Mouse (Mus musculus): ENCODE data around the gene Zfp706. TPM values are rescaled to one million over a fixed set of nuclear protein-coding genes. Genes with fewer than 3 reads are reported as not detected.
"Not testable (repeated sequence)": the region's sequence is repeated elsewhere in the genome, so short reads cannot be mapped to it uniquely, and the experiment has no call there.

The Zfp706 gene
- polyA plus RNA-seq, 1 experiment from 2014 or later, result 426 TPM

DNA sequence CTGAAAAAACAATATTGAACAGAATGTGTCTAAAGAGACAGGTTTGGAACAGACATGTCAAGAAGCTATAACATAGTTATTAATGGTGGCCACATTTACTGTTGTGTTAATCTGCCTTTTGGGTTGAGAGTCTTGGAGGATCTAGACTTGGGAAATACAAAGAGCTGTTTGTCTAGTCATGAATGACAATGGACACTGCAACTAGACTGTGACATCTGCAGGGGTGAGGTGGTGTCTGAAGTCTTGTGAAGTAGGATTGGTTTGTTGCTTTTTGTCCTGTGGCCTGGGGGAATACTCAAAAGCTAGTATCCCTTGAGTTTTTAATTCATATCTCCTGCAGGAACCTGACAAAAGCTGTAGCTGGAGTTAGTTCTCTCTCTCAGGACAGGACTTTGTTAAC is 973 bp upstream of the Zfp706 start:
- ATAC-seq (ENCODE audit: extremely low read depth, insufficient number of reproducible peaks, low FRiP score, low TSS enrichment), result no peak
- no peak overlapping the region for H3K4me3 ChIP-seq

GRCm38 (mm10) chr15:37007959-37008419 is 416 bp upstream of the Zfp706 start:
- peak overlapping the region; percentile 78 for H3K4me2 ChIP-seq
- peaks cover 12% of the 10 kb centered on the region for H3K36me3 ChIP-seq

More for the DNA sequence above, 973 bp upstream of the Zfp706 start:
- Histone ChIP-seq H3K27ac (replicated peaks) (no peak overlapping the region), H3K27me3 (replicated peaks) (no peaks in the 10 kb centered on the region), H3K36me3 (peaks cover 6% of the 10 kb centered on the region; the same call in 1 of the 2 replicates), H3K9ac (no peak overlapping the region), H3K9me3 (no peaks in the 10 kb centered on the region), H3K4me1 (peaks cover 35% of the 10 kb centered on the region), H3K4me2 (no peak overlapping the region)

GRCm38 (mm10) chr15:37006475-37007164 is 953 bp downstream of the Zfp706 start:
- Histone ChIP-seq H3K27me3 (replicated peaks) (no peaks in the 10 kb centered on the region), H3K9me3 (no peaks in the 10 kb centered on the region), H3K4me2 (peak overlapping the region; percentile 79), H3K4me3 (peak overlapping the region; percentile 99), H3K27ac (replicated peaks) (peak overlapping the region; percentile 98), H3K36me3 (peaks cover 25% of the 10 kb centered on the region), H3K4me1 (peaks cover 39% of the 10 kb centered on the region), H3K9ac (peak overlapping the region; percentile 100)
- no peak; the same call in 1 of the 2 replicates for ATAC-seq (ENCODE audit: extremely low read depth, insufficient number of reproducible peaks, low FRiP score, low TSS enrichment)
- WGBS, result 2% methylated on average over 41 of the region's 48 CpGs

More at GRCm38 (mm10) chr15:37007959-37008419, 416 bp upstream of the Zfp706 start:
- no peaks in the 10 kb centered on the region for H3K9me3 ChIP-seq
- peak overlapping the region; percentile 99 for H3K27ac ChIP-seq (replicated peaks)
- peak overlapping the region; percentile 100 for H3K9ac ChIP-seq
- no peaks in the 10 kb centered on the region for H3K27me3 ChIP-seq (replicated peaks)
- peaks cover 39% of the 10 kb centered on the region for H3K4me1 ChIP-seq
- no peak for ATAC-seq (ENCODE audit: extremely low read depth, insufficient number of reproducible peaks, low FRiP score, low TSS enrichment)
- WGBS, result 18% methylated on average over 8 of the region's 8 CpGs
- peak overlapping the region; percentile 99 for H3K4me3 ChIP-seq

- peak overlapping the region; percentile 79 for H3K4me2 ChIP-seq
- no peaks in the 10 kb centered on the region for H3K9me3 ChIP-seq
- no peaks in the 10 kb centered on the region for H3K27me3 ChIP-seq (replicated peaks)
- no peak for ATAC-seq (ENCODE audit: extremely low read depth, insufficient number of reproducible peaks, low FRiP score, low TSS enrichment)
- H3K27ac ChIP-seq (replicated peaks), result peak overlapping the region; percentile 98
- 34% methylated on average over 7 of the region's 7 CpGs for WGBS
- H3K36me3 ChIP-seq, result peaks cover 32% of the 10 kb centered on the region
- H3K4me3 ChIP-seq, result peak overlapping the region; percentile 99
- peaks cover 39% of the 10 kb centered on the region for H3K4me1 ChIP-seq
- peak overlapping the region; percentile 100 for H3K9ac ChIP-seq
Observed at GRCm38 (mm10) chr15:37005793-37006474, 1.6 kb downstream of the Zfp706 start.

GRCm38 (mm10) chr15:37004858-37005257 is 2.7 kb downstream of the Zfp706 start:
- H3K27ac ChIP-seq (replicated peaks), result peak overlapping the region; percentile 52
- no peak for ATAC-seq (ENCODE audit: extremely low read depth, insufficient number of reproducible peaks, low FRiP score, low TSS enrichment)
- H3K9ac ChIP-seq, result peak overlapping the region; percentile 66
- no peaks in the 10 kb centered on the region for H3K9me3 ChIP-seq
- peaks cover 43% of the 10 kb centered on the region for H3K36me3 ChIP-seq
- H3K4me1 ChIP-seq, result peaks cover 39% of the 10 kb centered on the region
- no peaks in the 10 kb centered on the region for H3K27me3 ChIP-seq (replicated peaks)
- WGBS, result 77% methylated on average over 5 of the region's 5 CpGs
- H3K4me3 ChIP-seq, result peak overlapping the region; percentile 99
- H3K4me2 ChIP-seq, result peak overlapping the region; percentile 79

DNA sequence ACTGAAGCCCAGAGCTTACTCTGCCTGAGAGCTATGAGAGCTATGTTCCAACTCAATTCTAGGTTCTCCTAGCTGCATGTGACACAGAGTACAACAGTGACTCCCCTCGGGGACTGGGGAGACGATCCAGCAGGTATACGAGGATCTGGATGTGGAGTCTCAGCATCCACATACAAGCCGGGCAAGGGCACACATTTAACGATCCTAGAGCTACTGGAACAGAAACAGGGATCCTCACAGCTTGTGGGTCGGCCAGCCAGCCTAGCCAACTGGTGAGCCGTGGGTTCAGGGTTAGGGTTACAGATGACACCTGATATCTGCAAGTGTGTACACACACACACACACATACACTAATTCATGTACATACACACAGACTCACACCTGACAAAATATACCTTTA is 5.3 kb downstream of the Zfp706 start:
- no peak for ATAC-seq (ENCODE audit: extremely low read depth, insufficient number of reproducible peaks, low FRiP score, low TSS enrichment)
- Histone ChIP-seq H3K9me3 (no peaks in the 10 kb centered on the region), H3K27me3 (replicated peaks) (no peaks in the 10 kb centered on the region), H3K27ac (replicated peaks) (no peak overlapping the region), H3K4me3 (no peak overlapping the region), H3K4me2 (no peak overlapping the region), H3K36me3 (peaks cover 69% of the 10 kb centered on the region), H3K9ac (no peak overlapping the region), H3K4me1 (peaks cover 39% of the 10 kb centered on the region)
- 94% methylated on average over 7 of the region's 7 CpGs for WGBS

DNA sequence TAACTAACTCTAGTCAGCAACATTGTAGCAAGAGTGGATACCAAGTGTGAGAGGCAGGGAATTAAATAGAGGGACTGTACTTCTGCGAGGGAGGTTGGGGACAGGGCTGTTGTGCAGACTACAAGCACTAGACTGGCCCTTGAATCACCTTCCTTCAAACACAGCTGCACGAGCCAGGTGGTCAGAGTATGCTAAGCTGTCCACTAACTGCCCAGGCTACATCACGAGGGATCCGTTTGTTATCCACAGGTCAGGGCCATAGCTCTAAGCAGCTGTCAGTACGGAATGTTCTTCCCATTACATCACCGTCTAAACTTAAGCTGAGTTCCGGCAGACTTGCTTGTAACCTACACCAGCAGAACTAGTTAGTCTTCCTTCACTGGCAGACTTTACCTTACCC is 8.0 kb downstream of the Zfp706 start:
- peak overlapping the region; percentile 78 for H3K27ac ChIP-seq (replicated peaks)
- H3K27me3 ChIP-seq (replicated peaks); H3K4me3 ChIP-seq; H3K9ac ChIP-seq; H3K9me3 ChIP-seq; H3K4me2 ChIP-seq: not testable (repeated sequence)
- 31% methylated on average over 7 of the region's 7 CpGs for WGBS
- H3K36me3 ChIP-seq, result peaks cover 78% of the 10 kb centered on the region
- peaks cover 23% of the 10 kb centered on the region for H3K4me1 ChIP-seq
- 0 out of 2 replicates have a peak, but pooled peaks have one; percentile 46 for ATAC-seq (ENCODE audit: extremely low read depth, insufficient number of reproducible peaks, low FRiP score, low TSS enrichment)

GRCm38 (mm10) chr15:36995166-36995565 is 12.4 kb downstream of the Zfp706 start:
- Histone ChIP-seq H3K4me2 (no peak overlapping the region), H3K4me1 (peaks cover 23% of the 10 kb centered on the region), H3K36me3 (peaks cover 52% of the 10 kb centered on the region), H3K9me3 (no peaks in the 10 kb centered on the region), H3K27ac (replicated peaks) (no peak overlapping the region), H3K4me3 (no peak overlapping the region), H3K27me3 (replicated peaks) (no peaks in the 10 kb centered on the region), H3K9ac (no peak overlapping the region)
- 91% methylated on average over 4 of the region's 4 CpGs for WGBS
- ATAC-seq (ENCODE audit: extremely low read depth, insufficient number of reproducible peaks, low FRiP score, low TSS enrichment), result no peak

DNA sequence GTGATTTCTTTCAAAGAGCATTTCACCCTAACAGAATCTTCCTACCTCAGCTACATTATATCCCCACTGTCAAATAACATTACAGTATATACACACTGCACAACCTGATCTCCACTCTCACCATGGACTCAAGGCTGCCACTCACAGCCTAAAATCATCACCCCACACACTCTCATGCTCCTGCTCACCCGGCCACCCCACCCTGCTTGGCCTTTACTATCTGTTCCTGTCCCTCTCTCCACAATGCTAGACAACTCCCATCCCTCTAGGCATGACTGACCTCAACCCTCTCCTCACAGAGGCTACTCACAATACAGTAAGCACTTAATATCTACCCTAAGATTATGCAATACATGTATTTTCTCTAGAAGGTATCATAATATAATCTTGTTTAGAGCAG is 12.9 kb downstream of the Zfp706 start:
- 48% methylated on average over 1 of the region's 1 CpGs for WGBS
- H3K4me1 ChIP-seq, result peaks cover 26% of the 10 kb centered on the region
- no peak; the same call in 1 of the 2 replicates for ATAC-seq (ENCODE audit: extremely low read depth, insufficient number of reproducible peaks, low FRiP score, low TSS enrichment)
- peaks cover 47% of the 10 kb centered on the region for H3K36me3 ChIP-seq
- no peaks in the 10 kb centered on the region for H3K9me3 ChIP-seq
- no peaks in the 10 kb centered on the region for H3K27me3 ChIP-seq (replicated peaks)
- no peak overlapping the region for H3K27ac ChIP-seq (replicated peaks)
- H3K4me2 ChIP-seq, result no peak overlapping the region
- no peak overlapping the region for H3K4me3 ChIP-seq
- H3K9ac ChIP-seq, result no peak overlapping the region

- ATAC-seq (ENCODE audit: extremely low read depth, insufficient number of reproducible peaks, low FRiP score, low TSS enrichment), result no peak
- WGBS, result 82% methylated on average over 8 of the region's 8 CpGs
- H3K36me3 ChIP-seq, result peaks cover 37% of the 10 kb centered on the region
- H3K27ac ChIP-seq (replicated peaks), result no peak overlapping the region
- no peaks in the 10 kb centered on the region for H3K27me3 ChIP-seq (replicated peaks)
- H3K9ac ChIP-seq, result no peak overlapping the region
- no peaks in the 10 kb centered on the region for H3K9me3 ChIP-seq
- H3K4me1 ChIP-seq, result peaks cover 28% of the 10 kb centered on the region
- no peak overlapping the region for H3K4me2 ChIP-seq
- H3K4me3 ChIP-seq, result no peak overlapping the region
Observed at GRCm38 (mm10) chr15:36993435-36994178, 14.0 kb downstream of the Zfp706 start.

DNA sequence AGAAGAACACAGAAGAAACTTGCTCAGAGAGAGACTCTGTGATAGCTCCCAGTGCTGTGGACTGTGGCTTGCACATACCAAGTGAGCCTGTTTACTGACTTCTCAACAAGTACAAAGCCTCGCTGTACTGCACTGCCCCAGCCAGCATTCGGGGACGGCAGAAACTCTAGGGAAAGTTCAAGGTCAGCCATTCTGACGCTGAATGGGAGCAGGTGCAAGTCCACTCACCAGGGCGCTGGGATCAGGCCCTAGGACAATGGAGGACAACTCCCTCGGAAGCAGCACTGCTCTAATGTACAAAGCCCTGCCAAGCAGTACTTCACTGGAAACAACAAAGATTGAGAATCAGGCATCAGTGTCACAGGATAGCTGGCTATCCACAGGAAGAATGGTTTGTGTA is 16.2 kb downstream of the Zfp706 start:
- Histone ChIP-seq H3K27me3 (replicated peaks) (no peaks in the 10 kb centered on the region), H3K27ac (replicated peaks) (peak overlapping the region; percentile 55), H3K36me3 (peaks cover 21% of the 10 kb centered on the region), H3K4me1 (peaks cover 50% of the 10 kb centered on the region), H3K4me2 (no peak overlapping the region), H3K4me3 (no peak overlapping the region), H3K9me3 (no peaks in the 10 kb centered on the region), H3K9ac (0 out of 2 replicates have a peak overlapping the region, but pooled peaks have one; percentile 38)
- 56% methylated on average over 6 of the region's 6 CpGs for WGBS
- ATAC-seq (ENCODE audit: extremely low read depth, insufficient number of reproducible peaks, low FRiP score, low TSS enrichment), result no peak
